Comparison of ENCODE assay signal across 8 mouse cellular contexts in the genomic region with DNA sequence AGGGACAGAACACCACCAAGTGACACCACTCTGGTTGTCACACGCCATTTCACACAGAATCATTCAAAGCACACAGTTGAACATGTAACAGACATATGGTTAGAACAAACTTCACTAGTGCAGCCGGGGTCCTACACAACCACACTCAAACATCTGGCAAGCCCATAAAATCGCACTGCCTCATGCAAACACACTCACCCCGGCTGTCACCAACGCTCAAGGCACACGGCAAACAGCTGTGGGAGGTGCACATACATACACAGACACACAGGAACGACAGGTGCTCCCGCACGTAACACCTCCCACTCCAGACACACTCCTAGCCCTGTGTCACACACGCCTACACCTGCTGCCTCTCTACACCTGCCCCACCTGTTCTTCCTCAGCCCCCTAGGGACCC. TPM values are rescaled to one million over a fixed set of nuclear protein-coding genes. Genes with fewer than 3 reads are reported as not detected.
DNase-seq lines count a peak whose midpoint lies in the region; ATAC-seq and TF ChIP-seq lines count a peak whose summit lies in the region.

No protein-coding gene starts in this region.

- H3K4me3 ChIP-seq in heart, embryonic 14.5 days (ENCODE audit: control insufficient read depth in 1 of 2, insufficient read depth in 1 of 2, low read depth in 1 of 2, low read length in 2 of 2) = peak overlapping the region in 1 of 2 experiments; percentile 42; a peak in 2 of 4 replicates
- peak overlapping the region; percentile 60 to 74 for H3K4me3 ChIP-seq in ES-E14 (ENCODE audit: insufficient read depth in 1 of 2, low read depth in 1 of 2, low read length in 2 of 2, poor library complexity in 1 of 2, severe bottlenecking in 1 of 2)
- H3K4me3 ChIP-seq in hindbrain, embryonic 12.5 days = peak overlapping the region; percentile 39
- H3K4me3 ChIP-seq in midbrain, embryonic 12.5 days = peak overlapping the region; percentile 46

- ATAC-seq in heart, embryonic 14.5 days (ENCODE audit: insufficient number of reproducible peaks, insufficient read depth, low FRiP score, low read depth) = no peak
- no peak for ATAC-seq in hindbrain, embryonic 12.5 days (ENCODE audit: low FRiP score)
- no peak for ATAC-seq in midbrain, embryonic 12.5 days (ENCODE audit: low FRiP score, low read depth)
- no peak for ATAC-seq in granulocyte monocyte progenitor cell, adult 5-6 weeks (replicated peaks; ENCODE audit: poor library complexity, severe bottlenecking)

- H3K36me3 ChIP-seq in heart, embryonic 14.5 days (ENCODE audit: control insufficient read depth, insufficient read depth, low read length) = peaks cover 7% of the 10 kb centered on the region; the same call in 1 of the 2 replicates
- H3K36me3 ChIP-seq in ES-E14 (ENCODE audit: control insufficient read depth, insufficient read depth, low read length, poor library complexity, severe bottlenecking) = peaks cover 4% of the 10 kb centered on the region; the same call in 1 of the 2 replicates
- 0 out of 2 replicates have a peak, but pooled peaks cover 2% of the 10 kb centered on the region for H3K36me3 ChIP-seq in hindbrain, embryonic 12.5 days
- H3K36me3 ChIP-seq in midbrain, embryonic 12.5 days = no peaks in the 10 kb centered on the region

- 70% methylated on average over 10 of the region's 10 CpGs for WGBS in heart, embryonic 14.5 days
- WGBS in hindbrain, embryonic 12.5 days = 73% methylated on average over 10 of the region's 10 CpGs
- 65% methylated on average over 10 of the region's 10 CpGs for WGBS in midbrain, embryonic 12.5 days

- intact Hi-C loops in heart, postnatal 14 days (cut with DNase I) = loop anchor here (2.0 kb wide), 1 partner anchor 16 kb away; no protein-coding TSS in a partner anchor

- peak overlapping the region; percentile 91 for H3K4me2 ChIP-seq in heart, embryonic 14.5 days (ENCODE audit: low read length)
- H3K4me2 ChIP-seq in hindbrain, embryonic 12.5 days (replicated peaks) = peak overlapping the region; percentile 85
- peak overlapping the region; percentile 93 for H3K4me2 ChIP-seq in midbrain, embryonic 12.5 days (replicated peaks)

- peaks cover 16% of the 10 kb centered on the region for H3K27me3 ChIP-seq in heart, embryonic 14.5 days (ENCODE audit: control insufficient read depth, insufficient read depth, low read length)
- H3K27me3 ChIP-seq in hindbrain, embryonic 12.5 days = peaks cover 22% of the 10 kb centered on the region
- peaks cover 52% of the 10 kb centered on the region for H3K27me3 ChIP-seq in midbrain, embryonic 12.5 days

- H3K27ac ChIP-seq in heart, embryonic 14.5 days (replicated peaks in 1 of 2; ENCODE audit: control insufficient read depth in 1 of 2, insufficient read depth in 1 of 2, low read depth in 2 of 2, low read length in 2 of 2) = no peak overlapping the region
- H3K27ac ChIP-seq in ES-E14 (ENCODE audit: insufficient read depth, low read depth, low read length, poor library complexity, severe bottlenecking) = no peak overlapping the region
- no peak overlapping the region for H3K27ac ChIP-seq in hindbrain, embryonic 12.5 days
- H3K27ac ChIP-seq in midbrain, embryonic 12.5 days (replicated peaks) = no peak overlapping the region

- H3K9ac ChIP-seq in heart, embryonic 14.5 days (ENCODE audit: low read length) = no peak overlapping the region
- no peak overlapping the region for H3K9ac ChIP-seq in ES-E14 (ENCODE audit: insufficient read depth, low read depth, low read length, poor library complexity, severe bottlenecking)
- peak overlapping the region; percentile 60; the same call in 1 of the 2 replicates for H3K9ac ChIP-seq in hindbrain, embryonic 12.5 days
- H3K9ac ChIP-seq in midbrain, embryonic 12.5 days (replicated peaks) = peak overlapping the region; percentile 60; the same call in 1 of the 2 replicates

- in situ Hi-C loops in ES-E14 (cut with MboI; ENCODE audit: low sequenced_read_pairs in 2 of 2, unreplicated experiment in 2 of 2) = loop anchor here in 1 of 2 experiments (10.0 kb wide), 1 partner anchor 200 kb away; no protein-coding TSS in a partner anchor

- no peak for DNase-seq in heart, postnatal 14 days
- no peak for DNase-seq in ES-E14 (ENCODE audit: low read depth, low spot score)
- no peak for DNase-seq in urinary bladder, postnatal 4 days (ENCODE audit: low spot score in 2 of 2)
- no peak for DNase-seq in adrenal gland, postnatal 36 days

- H3K9me3 ChIP-seq in heart, embryonic 14.5 days (ENCODE audit: control insufficient read depth, low read length) = no peaks in the 10 kb centered on the region
- no peaks in the 10 kb centered on the region for H3K9me3 ChIP-seq in ES-E14 (ENCODE audit: control insufficient read depth, insufficient read depth, low read depth, low read length)
- no peaks in the 10 kb centered on the region for H3K9me3 ChIP-seq in hindbrain, embryonic 12.5 days (replicated peaks)
- no peaks in the 10 kb centered on the region for H3K9me3 ChIP-seq in midbrain, embryonic 12.5 days

- peaks cover 11 to 22% of the 10 kb centered on the region in 2 experiments; a peak in 3 of 4 replicates for H3K4me1 ChIP-seq in heart, embryonic 14.5 days (ENCODE audit: control insufficient read depth in 2 of 2, insufficient read depth in 2 of 2, low read length in 2 of 2)
- peaks cover 6 to 34% of the 10 kb centered on the region in 2 experiments; a peak in 3 of 4 replicates for H3K4me1 ChIP-seq in ES-E14 (ENCODE audit: control insufficient read depth in 2 of 2, insufficient read depth in 2 of 2, low read length in 2 of 2, poor library complexity in 1 of 2)
- H3K4me1 ChIP-seq in hindbrain, embryonic 12.5 days = peaks cover 44% of the 10 kb centered on the region
- H3K4me1 ChIP-seq in midbrain, embryonic 12.5 days = peaks cover 49% of the 10 kb centered on the region

TF ChIP-seq in ES-E14, 5 proteins besides CTCF, POLR2A, EP300 and RAD21:
- TF ChIP-seq ZC3H11A (IDR thresholded peaks at IDR 0.05; ENCODE audit: borderline replicate concordance, low read depth, low read length) = no peak
- no peak for TF ChIP-seq ZNF384 (IDR thresholded peaks at IDR 0.05; ENCODE audit: low read depth, low read length)
- TF ChIP-seq CHD2 (IDR thresholded peaks at IDR 0.05; ENCODE audit: low read depth, low read length) = no peak
- no peak for TF ChIP-seq HCFC1 (IDR thresholded peaks at IDR 0.05; ENCODE audit: borderline replicate concordance, insufficient read depth, low read length)
- TF ChIP-seq MAFK (IDR thresholded peaks at IDR 0.05; ENCODE audit: insufficient read depth, low read depth, low read length) = no peak
TF ChIP-seq in ES-E14: peak in this region for 0.

RNA-seq across cellular contexts. Expression of gene Kcnip2, which starts 0.7 kb away (rescaled TPM):
- 3.1 and 3.6 TPM in 2 replicates for polyA plus RNA-seq in heart, embryonic 14.5 days (2014; fragmentation: Nextera tagmentation; extraction: Ambion mirVana)
- 100 to 1,000 TPM; 149 to 164 TPM for total RNA-seq in heart, postnatal 14 days (2021)
- total RNA-seq in ES-E14 (2012; rRNA removed) = 0.85 and 3.4 TPM in 2 replicates
- polyA plus RNA-seq in hindbrain, embryonic 12.5 days (2016; fragmentation: Nextera tagmentation; extraction: Ambion mirVana) = 3.0 and 3.7 TPM in 2 replicates
- polyA plus RNA-seq in midbrain, embryonic 12.5 days (2016; fragmentation: Nextera tagmentation; extraction: Ambion mirVana) = 1.2 and 1.9 TPM in 2 replicates
- total RNA-seq in granulocyte monocyte progenitor cell, adult 5-6 weeks (2014; fragmentation: Nextera tagmentation) = not detected in 2 replicates
- total RNA-seq in granulocyte monocyte progenitor cell, adult 5-6 weeks (2017) = not detected in 2 replicates
- total RNA-seq in adrenal gland, postnatal 36 days (2021) = under 1 TPM; 0.23 to 0.36 TPM

RNA-seq across cellular contexts. Expression of gene Mgea5, which starts 31.5 kb away (rescaled TPM):
- polyA plus RNA-seq in heart, embryonic 14.5 days (2014; fragmentation: Nextera tagmentation; extraction: Ambion mirVana) = 47.0 and 47.1 TPM in 2 replicates
- 10 to 100 TPM; 65.7 TPM for total RNA-seq in heart, postnatal 14 days (2021)
- 86.7 and 94.7 TPM in 2 replicates for total RNA-seq in ES-E14 (2012; rRNA removed)
- 113 and 121 TPM in 2 replicates for polyA plus RNA-seq in hindbrain, embryonic 12.5 days (2016; fragmentation: Nextera tagmentation; extraction: Ambion mirVana)
- polyA plus RNA-seq in midbrain, embryonic 12.5 days (2016; fragmentation: Nextera tagmentation; extraction: Ambion mirVana) = 115 and 123 TPM in 2 replicates
- total RNA-seq in granulocyte monocyte progenitor cell, adult 5-6 weeks (2014; fragmentation: Nextera tagmentation) = 76.2 and 99.7 TPM in 2 replicates
- total RNA-seq in granulocyte monocyte progenitor cell, adult 5-6 weeks (2017) = 106 and 110 TPM in 2 replicates
- 10 to 100 TPM; 58.5 to 67.4 TPM for total RNA-seq in adrenal gland, postnatal 36 days (2021)

Comparison
In these comparisons a context has a peak if more than half of its experiments do, and no peak if none do; other contexts are left out.
1. H3K9ac ChIP-seq: peak in hindbrain, embryonic 12.5 days (single experiment) and midbrain, embryonic 12.5 days (single experiment); none in heart, embryonic 14.5 days (single experiment) and ES-E14 (single experiment).
2. RNA of gene Kcnip2, which starts 0.7 kb away (total RNA-seq): 149 to 164 TPM in heart, postnatal 14 days; 0.85 to 3.4 TPM in ES-E14, 0.23 to 0.36 TPM in adrenal gland, postnatal 36 days and not detected in granulocyte monocyte progenitor cell, adult 5-6 weeks; every median in the first group is over 10 times any median in the second.
3. Peak in every context shown above with its lines, with median percentiles within 50 percentile points of each other: H3K4me2 ChIP-seq.